Mouse (Mus musculus): Measurements from ENCODE around the gene Aoc2. TPM values are rescaled to one million over a fixed set of nuclear protein-coding genes. Genes with fewer than 3 reads are reported as not detected.
"Not testable (repeated sequence)": the region's sequence is repeated elsewhere in the genome, so short reads cannot be mapped to it uniquely, and the experiment has no call there.

Aoc2 gene
- polyA plus RNA-seq, 1 experiment from 2014 or later, result 0.94 TPM

DNA sequence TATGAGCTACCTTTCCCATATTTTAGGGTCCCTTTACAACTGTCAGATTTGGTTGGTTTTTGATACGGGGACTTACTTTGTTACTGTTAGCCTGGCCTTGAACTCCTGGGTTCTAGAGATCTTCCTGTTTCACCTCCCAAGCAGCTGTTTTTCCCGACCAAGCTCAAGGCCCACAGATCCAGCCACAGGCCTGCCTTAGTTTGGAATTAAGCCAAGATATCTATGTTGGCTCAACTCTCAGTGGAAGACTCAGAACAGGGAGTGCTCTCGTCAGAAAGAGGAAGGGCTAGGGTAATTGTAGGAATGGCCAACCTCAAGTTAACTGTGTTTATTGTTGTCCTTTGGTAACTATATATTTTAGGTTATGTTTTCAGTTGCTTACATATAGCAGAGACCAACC is 12.7 kb upstream of the Aoc2 start:
- H3K27me3 ChIP-seq (replicated peaks; ENCODE audit: control insufficient read depth, insufficient read depth, low read length), result no peaks in the 10 kb centered on the region
- WGBS, result 78% methylated on average over 3 of the region's 3 CpGs
- H3K4me1 ChIP-seq (ENCODE audit: control insufficient read depth, insufficient read depth, low read length), result peaks cover 4% of the 10 kb centered on the region; the same call in 1 of the 2 replicates
- no peaks in the 10 kb centered on the region for H3K9me3 ChIP-seq (replicated peaks; ENCODE audit: control insufficient read depth, low read length)
- no peak overlapping the region for H3K27ac ChIP-seq (ENCODE audit: low read depth, low read length)
- H3K4me3 ChIP-seq (ENCODE audit: low read depth, low read length), result no peak overlapping the region
- H3K4me2 ChIP-seq (ENCODE audit: low read length), result no peak overlapping the region
- ATAC-seq (no peak), DNase-seq (ENCODE audit: low spot score) (no peak)
- H3K36me3 ChIP-seq (ENCODE audit: control insufficient read depth, insufficient read depth, low read length), result no peaks in the 10 kb centered on the region
- no peak overlapping the region for H3K9ac ChIP-seq (ENCODE audit: low read length)

DNA sequence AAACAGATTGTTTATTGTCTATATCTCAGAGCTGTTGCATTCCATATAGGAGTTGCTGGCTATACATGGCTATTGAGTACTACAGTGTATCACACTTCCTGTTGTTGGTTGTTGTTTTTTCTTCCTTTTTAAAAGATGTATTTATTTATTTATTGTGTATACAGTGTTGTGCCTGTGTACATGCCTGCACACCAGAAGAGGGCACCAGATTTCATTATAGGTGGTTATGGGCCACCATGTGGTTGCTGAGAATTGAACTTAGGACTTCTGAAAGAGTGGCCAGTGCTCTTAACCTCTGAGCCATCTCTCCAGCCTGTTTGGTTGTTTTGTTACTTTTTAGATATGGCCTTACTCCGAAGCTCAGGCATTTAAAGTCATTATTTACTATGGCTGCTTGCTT is 10.3 kb upstream of the Aoc2 start:
- 91% methylated on average over 1 of the region's 1 CpGs for WGBS
- Histone ChIP-seq H3K27ac (ENCODE audit: low read depth, low read length) (no peak overlapping the region), H3K9me3 (replicated peaks; ENCODE audit: control insufficient read depth, low read length) (no peaks in the 10 kb centered on the region), H3K4me2 (ENCODE audit: low read length) (no peak overlapping the region), H3K9ac (ENCODE audit: low read length) (no peak overlapping the region), H3K36me3 (ENCODE audit: control insufficient read depth, insufficient read depth, low read length) (peaks cover 15% of the 10 kb centered on the region), H3K27me3 (replicated peaks; ENCODE audit: control insufficient read depth, insufficient read depth, low read length) (no peaks in the 10 kb centered on the region), H3K4me3 (ENCODE audit: low read depth, low read length) (no peak overlapping the region), H3K4me1 (ENCODE audit: control insufficient read depth, insufficient read depth, low read length) (peaks cover 9% of the 10 kb centered on the region; the same call in 1 of the 2 replicates)
- no peak for DNase-seq (ENCODE audit: low spot score)
- ATAC-seq, result no peak

DNA sequence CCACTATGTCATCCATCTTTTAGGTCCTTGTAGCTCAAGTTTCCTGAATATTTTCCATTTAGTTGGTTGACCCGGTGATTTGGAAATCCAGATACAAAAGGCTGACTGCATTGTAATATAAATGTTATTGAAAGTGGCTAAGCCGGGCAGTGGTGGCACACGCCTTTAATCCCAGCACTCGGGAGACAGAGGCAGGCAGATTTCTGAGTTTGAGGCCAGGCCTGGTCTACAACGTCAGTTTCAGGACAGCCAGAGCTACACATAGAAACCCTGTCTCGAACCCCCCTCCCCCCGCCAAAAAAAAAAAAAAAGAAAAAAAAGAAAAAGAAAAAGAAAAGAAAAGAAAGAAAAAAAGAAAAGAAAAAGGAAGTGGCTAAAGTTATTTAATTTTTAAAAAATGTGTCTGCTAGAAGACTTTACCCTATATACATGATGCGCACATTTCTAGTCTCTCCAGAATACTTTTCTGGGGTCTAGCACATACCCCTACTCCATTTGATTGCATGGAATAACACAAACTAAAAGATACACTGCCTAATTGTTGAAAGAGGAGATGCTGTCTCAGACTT is 9.7 kb upstream of the Aoc2 start:
- 80% methylated on average over 8 of the region's 8 CpGs for WGBS
- Histone ChIP-seq H3K4me3 (ENCODE audit: low read depth, low read length) (peak overlapping the region; percentile 81), H3K4me1 (ENCODE audit: control insufficient read depth, insufficient read depth, low read length) (peaks cover 9% of the 10 kb centered on the region; the same call in 1 of the 2 replicates), H3K4me2 (ENCODE audit: low read length) (peak overlapping the region; percentile 89), H3K36me3 (ENCODE audit: control insufficient read depth, insufficient read depth, low read length) (peaks cover 21% of the 10 kb centered on the region), H3K9me3 (replicated peaks; ENCODE audit: control insufficient read depth, low read length) (no peaks in the 10 kb centered on the region), H3K27me3 (replicated peaks; ENCODE audit: control insufficient read depth, insufficient read depth, low read length) (no peaks in the 10 kb centered on the region), H3K27ac (ENCODE audit: low read depth, low read length) (peak overlapping the region; percentile 35; the same call in 1 of the 2 replicates), H3K9ac (ENCODE audit: low read length) (peak overlapping the region; percentile 86)
- no peak; the same call in 1 of the 2 replicates for ATAC-seq
- DNase-seq (ENCODE audit: low spot score), result no peak

DNA sequence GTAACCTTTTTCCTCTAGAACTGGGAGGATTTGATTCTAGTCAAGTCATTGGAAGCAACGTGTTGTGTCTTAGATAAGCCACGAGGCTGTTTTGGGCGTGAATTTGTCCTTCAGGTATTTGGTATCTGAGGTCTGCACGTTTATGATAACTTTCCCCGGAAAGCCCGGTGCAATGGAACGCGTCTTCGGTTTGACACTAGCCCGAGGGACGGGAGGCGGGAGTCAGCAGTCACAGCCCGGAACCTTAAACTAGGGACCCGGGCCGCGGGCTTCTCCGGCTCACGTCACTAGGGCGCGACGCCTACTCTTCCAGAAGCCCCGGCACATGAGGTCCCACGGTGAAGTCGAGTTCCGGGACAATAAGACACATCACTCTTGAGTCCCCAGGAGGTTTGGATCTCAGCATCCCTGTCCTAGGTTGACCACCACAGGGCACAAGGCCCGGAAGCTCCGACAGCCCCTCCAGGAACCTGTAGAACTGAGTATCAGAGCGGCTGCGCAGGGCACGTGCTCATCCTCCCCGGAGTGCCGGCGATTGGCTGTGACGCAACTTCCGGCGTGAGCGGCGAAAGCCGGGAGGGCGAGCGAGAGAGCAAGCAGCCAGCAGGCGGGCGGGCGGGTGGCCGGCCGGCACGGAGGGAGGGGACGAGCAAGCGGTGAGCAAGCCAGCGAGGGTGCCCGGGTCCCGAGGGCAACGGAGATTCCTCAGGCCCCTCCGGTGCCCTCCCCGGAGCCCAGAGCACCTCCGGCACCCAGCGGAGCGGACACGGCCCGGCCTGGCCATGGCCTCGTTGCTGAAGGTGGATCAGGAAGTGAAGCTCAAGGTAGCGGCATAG is 9.0 kb upstream of the Aoc2 start, which contains the start of gene Psme3:
Gene Psme3 (plus strand): TSS at position 549 of the 836 bp plus-strand sequence.
- peak; percentile 94 for ATAC-seq
- peak within 1 kb of the TSS; percentile 35; the same call in 1 of the 2 replicates for H3K27ac ChIP-seq (ENCODE audit: low read depth, low read length)
- H3K9ac ChIP-seq (ENCODE audit: low read length), result peak within 1 kb of the TSS; percentile 86
- no peaks in the 10 kb centered on the region for H3K27me3 ChIP-seq (replicated peaks; ENCODE audit: control insufficient read depth, insufficient read depth, low read length)
- H3K4me3 ChIP-seq (ENCODE audit: low read depth, low read length), result peak within 1 kb of the TSS; percentile 81
- no peaks in the 10 kb centered on the region for H3K9me3 ChIP-seq (replicated peaks; ENCODE audit: control insufficient read depth, low read length)
- WGBS, result under 1% methylated on average over 52 of the region's 62 CpGs
- peak; percentile 94 for DNase-seq (ENCODE audit: low spot score)
- H3K36me3 ChIP-seq (ENCODE audit: control insufficient read depth, insufficient read depth, low read length), result peaks cover 28% of the 10 kb centered on the region
- peaks cover 9% of the 10 kb centered on the region; the same call in 1 of the 2 replicates for H3K4me1 ChIP-seq (ENCODE audit: control insufficient read depth, insufficient read depth, low read length)
- peak within 1 kb of the TSS; percentile 89 for H3K4me2 ChIP-seq (ENCODE audit: low read length)

DNA sequence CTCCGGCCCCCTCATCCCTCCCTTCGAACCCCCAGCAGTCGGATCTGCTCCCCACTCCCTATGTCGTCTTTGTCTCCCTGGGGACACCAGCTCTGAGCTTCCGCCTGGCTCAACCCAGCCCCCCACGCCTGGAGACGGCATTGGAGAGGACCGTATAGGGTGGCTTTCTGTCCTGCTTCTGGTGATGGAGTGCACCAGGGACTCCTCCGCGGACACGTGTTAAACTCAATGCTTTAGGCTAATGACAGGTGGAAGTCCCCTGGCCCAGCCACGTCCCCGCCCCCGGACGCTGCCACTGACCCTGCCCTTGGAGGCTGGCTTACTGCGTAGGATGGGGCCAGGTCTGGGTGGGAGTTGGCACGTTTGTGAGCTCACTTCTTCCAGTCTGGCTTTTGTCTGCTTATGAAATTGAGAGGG is 8.4 kb upstream of the Aoc2 start:
- Histone ChIP-seq H3K36me3 (ENCODE audit: control insufficient read depth, insufficient read depth, low read length) (peaks cover 35% of the 10 kb centered on the region), H3K9ac (ENCODE audit: low read length) (peak overlapping the region; percentile 86), H3K27me3 (replicated peaks; ENCODE audit: control insufficient read depth, insufficient read depth, low read length) (no peaks in the 10 kb centered on the region), H3K27ac (ENCODE audit: low read depth, low read length) (no peak overlapping the region; the same call in 1 of the 2 replicates), H3K4me1 (ENCODE audit: control insufficient read depth, insufficient read depth, low read length) (peaks cover 9% of the 10 kb centered on the region; the same call in 1 of the 2 replicates), H3K4me2 (ENCODE audit: low read length) (peak overlapping the region; percentile 89), H3K4me3 (ENCODE audit: low read depth, low read length) (peak overlapping the region; percentile 81), H3K9me3 (replicated peaks; ENCODE audit: control insufficient read depth, low read length) (no peaks in the 10 kb centered on the region)
- ATAC-seq, result peak; percentile 63
- peak; percentile 28 for DNase-seq (ENCODE audit: low spot score)
- WGBS, result under 1% methylated on average over 17 of the region's 17 CpGs

DNA sequence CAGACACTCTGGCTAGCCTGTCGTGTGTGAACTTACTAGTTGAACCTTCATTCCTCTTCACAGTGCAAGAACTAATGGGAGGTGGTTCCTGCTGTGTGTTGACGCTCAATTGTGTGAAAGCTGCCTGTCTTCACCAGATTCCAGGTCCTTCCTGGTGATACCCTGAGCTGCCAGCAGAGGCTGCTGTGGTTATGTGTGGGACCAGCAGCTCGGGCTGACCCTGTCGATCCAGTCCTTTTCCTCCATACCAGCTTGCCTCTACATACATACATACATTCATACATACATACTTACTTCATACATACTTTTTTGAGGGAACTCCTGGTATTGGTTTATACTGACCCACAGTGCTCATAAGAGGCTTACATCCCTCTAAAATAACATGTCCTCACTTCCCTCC is 1.3 kb upstream of the Aoc2 start:
- peak; percentile 55 for ATAC-seq
- H3K9ac ChIP-seq (ENCODE audit: low read length), result no peak overlapping the region
- no peak overlapping the region for H3K4me2 ChIP-seq (ENCODE audit: low read length)
- peaks cover 77% of the 10 kb centered on the region for H3K36me3 ChIP-seq (ENCODE audit: control insufficient read depth, insufficient read depth, low read length)
- H3K4me1 ChIP-seq (ENCODE audit: control insufficient read depth, insufficient read depth, low read length), result no peaks in the 10 kb centered on the region
- no peak overlapping the region for H3K27ac ChIP-seq (ENCODE audit: low read depth, low read length)
- no peaks in the 10 kb centered on the region for H3K9me3 ChIP-seq (replicated peaks; ENCODE audit: control insufficient read depth, low read length)
- H3K4me3 ChIP-seq (ENCODE audit: low read depth, low read length), result no peak overlapping the region
- DNase-seq (ENCODE audit: low spot score), result peak; percentile 74
- no peaks in the 10 kb centered on the region for H3K27me3 ChIP-seq (replicated peaks; ENCODE audit: control insufficient read depth, insufficient read depth, low read length)
- 9% methylated on average over 4 of the region's 4 CpGs for WGBS

DNA sequence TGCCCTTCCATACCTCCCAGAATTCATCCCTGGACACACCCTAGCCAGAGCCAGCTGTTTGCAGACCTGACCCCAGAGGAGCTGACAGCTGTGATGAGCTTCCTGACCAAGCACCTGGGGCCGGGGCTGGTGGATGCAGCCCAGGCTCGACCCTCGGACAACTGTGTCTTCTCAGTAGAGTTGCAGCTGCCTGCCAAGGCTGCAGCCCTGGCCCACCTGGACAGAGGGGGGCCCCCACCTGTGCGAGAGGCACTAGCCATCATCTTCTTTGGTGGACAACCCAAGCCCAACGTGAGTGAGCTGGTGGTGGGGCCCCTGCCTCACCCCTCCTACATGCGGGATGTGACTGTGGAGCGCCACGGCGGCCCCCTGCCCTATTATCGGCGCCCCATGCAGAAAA is 338 bp downstream of the Aoc2 start:
- DNase-seq (ENCODE audit: low spot score); ATAC-seq; H3K9me3 ChIP-seq (replicated peaks; ENCODE audit: control insufficient read depth, low read length); H3K27ac ChIP-seq (ENCODE audit: low read depth, low read length); H3K4me3 ChIP-seq (ENCODE audit: low read depth, low read length); H3K4me2 ChIP-seq (ENCODE audit: low read length); H3K9ac ChIP-seq (ENCODE audit: low read length); H3K27me3 ChIP-seq (replicated peaks; ENCODE audit: control insufficient read depth, insufficient read depth, low read length); H3K4me1 ChIP-seq (ENCODE audit: control insufficient read depth, insufficient read depth, low read length): not testable (repeated sequence)
- WGBS, result 94% methylated on average over 11 of the region's 11 CpGs
- H3K36me3 ChIP-seq (ENCODE audit: control insufficient read depth, insufficient read depth, low read length), result peaks cover 63% of the 10 kb centered on the region

DNA sequence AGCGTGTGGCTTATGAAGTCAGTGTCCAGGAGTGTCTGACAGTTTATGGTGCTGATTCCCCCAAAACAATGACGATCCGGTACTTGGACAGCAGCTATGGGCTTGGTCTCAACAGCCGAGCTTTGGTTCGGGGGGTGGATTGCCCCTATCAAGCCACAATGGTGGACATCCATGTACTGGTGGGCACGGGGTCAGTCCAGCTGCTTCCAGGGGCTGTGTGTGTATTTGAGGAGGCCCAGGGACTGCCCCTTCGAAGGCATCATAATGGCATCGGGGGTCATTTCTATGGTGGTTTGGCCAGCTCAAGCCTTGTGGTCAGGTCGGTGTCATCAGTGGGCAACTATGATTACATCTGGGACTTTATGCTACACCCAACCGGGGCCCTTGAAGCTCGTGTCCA is 1.3 kb downstream of the Aoc2 start:
- no peak for ATAC-seq
- no peak overlapping the region for H3K27ac ChIP-seq (ENCODE audit: low read depth, low read length)
- H3K9ac ChIP-seq (ENCODE audit: low read length), result no peak overlapping the region
- no peaks in the 10 kb centered on the region for H3K4me1 ChIP-seq (ENCODE audit: control insufficient read depth, insufficient read depth, low read length)
- 85% methylated on average over 11 of the region's 11 CpGs for WGBS
- H3K4me2 ChIP-seq (ENCODE audit: low read length), result no peak overlapping the region
- H3K27me3 ChIP-seq (replicated peaks; ENCODE audit: control insufficient read depth, insufficient read depth, low read length), result no peaks in the 10 kb centered on the region
- peaks cover 53% of the 10 kb centered on the region for H3K36me3 ChIP-seq (ENCODE audit: control insufficient read depth, insufficient read depth, low read length)
- H3K4me3 ChIP-seq (ENCODE audit: low read depth, low read length), result no peak overlapping the region
- no peak for DNase-seq (ENCODE audit: low spot score)
- no peaks in the 10 kb centered on the region for H3K9me3 ChIP-seq (replicated peaks; ENCODE audit: control insufficient read depth, low read length)

DNA sequence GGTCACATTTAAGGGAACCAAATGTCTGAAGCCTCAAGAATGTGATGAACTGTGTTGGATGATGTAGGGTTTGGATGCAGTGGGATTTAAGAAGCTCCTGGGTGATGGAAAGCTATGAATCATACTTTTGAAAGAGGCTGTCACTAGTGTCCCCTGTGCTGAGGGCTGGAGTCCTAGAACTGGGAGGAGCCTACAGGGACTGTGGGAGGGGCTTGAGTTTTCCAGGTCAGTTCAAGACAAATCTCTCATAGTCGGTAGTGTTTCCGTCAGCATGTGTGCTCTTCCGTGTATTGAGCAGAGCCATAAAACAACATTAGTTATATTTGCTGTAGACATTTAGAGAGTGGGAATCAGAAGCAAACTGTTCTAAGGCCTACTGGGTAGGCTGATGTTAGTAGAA is 2.4 kb downstream of the Aoc2 start:
- no peak overlapping the region for H3K4me3 ChIP-seq (ENCODE audit: low read depth, low read length)
- no peaks in the 10 kb centered on the region for H3K9me3 ChIP-seq (replicated peaks; ENCODE audit: control insufficient read depth, low read length)
- DNase-seq (ENCODE audit: low spot score), result no peak
- no peaks in the 10 kb centered on the region for H3K27me3 ChIP-seq (replicated peaks; ENCODE audit: control insufficient read depth, insufficient read depth, low read length)
- 53% methylated on average over 3 of the region's 3 CpGs for WGBS
- no peak overlapping the region for H3K4me2 ChIP-seq (ENCODE audit: low read length)
- H3K36me3 ChIP-seq (ENCODE audit: control insufficient read depth, insufficient read depth, low read length), result peaks cover 42% of the 10 kb centered on the region
- ATAC-seq, result no peak
- no peak overlapping the region for H3K9ac ChIP-seq (ENCODE audit: low read length)
- no peaks in the 10 kb centered on the region for H3K4me1 ChIP-seq (ENCODE audit: control insufficient read depth, insufficient read depth, low read length)
- no peak overlapping the region for H3K27ac ChIP-seq (ENCODE audit: low read depth, low read length)
